Mouse (Mus musculus): Measurements from ENCODE around the gene Camkk2. TPM values are rescaled to one million over a fixed set of nuclear protein-coding genes. Genes with fewer than 3 reads are reported as not detected.

Camkk2 gene
- total RNA-seq, 2 experiments from 2014 or later = 3.0 to 3.9 TPM

- no peak for DNase-seq (ENCODE audit: low spot score)
These were observed 78.9 kb downstream of the Camkk2 start for GRCm38 (mm10) chr5:122700109-122700836.

DNA sequence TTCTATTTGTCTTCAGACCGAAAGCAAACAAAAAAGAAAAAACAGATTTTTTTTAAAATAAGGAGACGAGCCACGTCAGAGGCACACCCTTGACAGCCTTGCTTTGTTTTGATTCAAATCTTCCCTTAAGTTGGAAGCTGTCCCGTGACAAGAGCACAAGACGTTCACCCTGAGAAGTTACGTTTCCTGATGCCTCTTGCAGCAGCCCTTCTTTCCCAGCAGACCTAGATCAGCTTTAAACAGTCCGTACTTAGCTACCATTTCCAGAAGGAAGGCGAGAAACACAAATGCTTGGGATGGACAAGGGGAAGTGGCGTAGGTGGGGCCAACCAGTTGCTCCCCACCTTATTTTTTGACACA lies 80.5 kb downstream of the Camkk2 start:
- DNase-seq (ENCODE audit: low spot score) = peak; percentile 19

DNA sequence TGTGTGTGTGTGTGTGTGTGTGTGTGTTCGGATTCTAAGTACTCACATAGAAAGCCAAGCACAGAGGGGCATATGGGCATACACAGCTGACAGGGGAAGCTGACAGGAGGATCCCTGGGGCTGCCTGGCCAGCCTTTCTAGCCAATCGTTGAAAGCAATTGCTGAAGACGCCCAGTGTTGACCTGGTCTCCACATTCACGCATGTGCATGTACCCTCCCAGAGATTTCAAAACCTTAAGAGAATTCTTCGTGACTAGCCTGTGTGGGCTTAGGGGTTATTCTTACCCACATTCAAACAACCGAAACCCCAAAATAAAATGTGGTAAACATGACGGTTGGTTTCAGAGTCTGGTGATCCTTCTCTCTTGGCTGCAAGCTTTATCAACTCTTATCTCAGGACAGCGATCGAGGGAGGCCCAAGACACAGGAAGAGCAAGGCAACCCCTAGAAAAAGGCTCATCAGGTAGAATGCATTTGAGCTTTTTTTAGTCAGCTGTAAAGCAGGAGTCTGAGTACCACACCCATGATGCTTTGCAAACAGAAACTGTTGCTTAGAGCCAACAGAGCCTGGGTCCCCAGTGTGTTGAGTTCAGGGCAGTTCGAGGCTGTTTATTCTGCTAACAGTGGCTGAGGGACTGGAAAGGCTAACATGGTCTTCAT lies 81.0 kb downstream of the Camkk2 start:
- DNase-seq (ENCODE audit: low spot score) = peak; percentile 28

DNA sequence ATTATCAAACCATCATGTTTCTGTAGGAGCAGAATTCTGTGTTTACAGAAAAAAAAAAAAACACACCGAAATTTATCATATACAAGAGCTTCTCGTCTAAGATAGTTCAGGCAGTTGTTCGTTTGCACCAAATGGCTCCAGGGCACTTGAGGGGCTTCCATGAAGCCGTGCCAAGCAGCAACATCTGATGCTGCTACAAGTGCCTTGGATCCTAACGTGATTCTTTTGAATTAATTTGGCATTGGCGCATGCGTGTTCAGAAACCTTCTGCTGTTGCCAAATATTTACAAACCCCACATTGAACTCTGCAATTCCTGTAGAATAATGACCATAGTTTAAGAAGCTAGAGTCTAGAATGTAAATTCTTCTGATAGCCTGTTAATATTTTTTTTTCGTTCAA lies 83.7 kb downstream of the Camkk2 start:
- no peak for DNase-seq (ENCODE audit: low spot score)

GRCm38 (mm10) chr5:122693431-122694207 lies 85.6 kb downstream of the Camkk2 start:
- no peak for DNase-seq (ENCODE audit: low spot score)

- no peak for DNase-seq (ENCODE audit: low spot score)
These were observed 88.7 kb downstream of the Camkk2 start for GRCm38 (mm10) chr5:122690486-122690885.

DNA sequence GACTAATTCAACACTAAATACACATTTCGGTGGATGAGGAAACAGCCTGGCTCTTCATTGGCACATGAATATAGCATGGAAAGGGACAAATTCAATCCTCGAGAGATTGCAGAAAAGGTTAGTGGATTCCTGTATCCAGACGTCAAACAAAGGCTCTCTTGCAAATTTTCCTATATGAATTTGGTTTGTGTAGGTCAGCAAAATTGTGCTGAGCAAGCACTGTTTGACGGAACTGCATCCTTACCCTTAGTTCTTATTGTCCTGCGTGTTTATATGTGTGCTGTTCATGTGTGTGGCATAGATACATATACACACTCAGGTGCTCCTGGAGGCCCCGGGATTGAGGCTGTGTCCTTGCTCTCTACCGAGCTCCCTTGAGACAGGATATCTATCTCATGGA lies 90.1 kb downstream of the Camkk2 start:
- DNase-seq (ENCODE audit: low spot score) = no peak

DNA sequence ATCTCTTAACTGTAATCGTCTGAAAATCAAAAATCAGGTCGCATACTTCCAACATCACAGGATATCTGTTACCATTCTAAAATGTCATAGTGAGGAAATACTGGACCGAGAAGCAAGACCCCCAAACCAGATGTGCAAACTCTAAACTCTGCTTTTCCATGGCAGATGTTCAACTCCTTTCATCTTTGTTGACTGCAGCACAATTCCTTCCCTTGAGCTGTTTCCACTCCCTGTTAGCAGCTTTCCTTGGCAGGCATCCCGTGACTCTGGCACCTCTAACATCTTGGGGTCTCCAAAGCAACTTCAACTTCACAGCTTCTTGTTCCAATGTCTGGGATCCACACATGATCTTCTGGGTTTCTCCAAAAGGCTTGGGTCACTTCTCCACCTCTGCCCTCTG lies 91.8 kb downstream of the Camkk2 start:
- no peak for DNase-seq (ENCODE audit: low spot score)

GRCm38 (mm10) chr5:122683926-122684325 lies 95.3 kb downstream of the Camkk2 start:
- no peak for DNase-seq (ENCODE audit: low spot score)

DNA sequence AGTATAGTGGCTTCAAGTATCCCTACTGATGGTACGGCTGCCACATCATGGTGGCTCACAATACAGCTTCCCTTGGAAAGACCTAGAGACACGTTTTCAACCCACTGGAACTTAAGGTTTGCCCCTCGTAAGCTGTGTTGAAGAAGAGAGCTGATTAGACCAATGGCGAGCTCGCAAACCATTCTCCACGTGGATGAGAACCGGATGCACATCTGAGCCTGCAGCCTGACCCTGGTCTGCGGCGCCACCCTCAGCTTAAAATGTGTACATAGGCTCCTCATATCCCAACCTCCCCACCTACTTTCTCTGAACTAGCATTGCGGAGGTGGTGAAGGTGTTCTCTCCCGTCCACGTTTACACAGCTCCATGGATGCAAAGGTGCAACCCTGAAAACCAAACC lies 97.9 kb downstream of the Camkk2 start:
- DNase-seq (ENCODE audit: low spot score) = no peak

Small RNA genes lying within 50 kb of the gene (microRNA-seq; reads per million reads assigned to microRNA genes)
- not detected for gene Mir8115

Other genes starting within 250 kb of the Camkk2 start
- 1 to 10 TPM; 3.4 to 4.7 TPM for gene Ift81, start 164.9 kb downstream of the Camkk2 start, total RNA-seq (2021)
- 1 to 10 TPM; 1.3 to 1.5 TPM for gene P2rx7, start 135.5 kb downstream of the Camkk2 start, total RNA-seq (2021)
- gene P2rx4, start 71.9 kb downstream of the Camkk2 start, total RNA-seq (2021) = 1 to 10 TPM; 3.8 to 5.3 TPM
- 100 to 1,000 TPM; 466 to 498 TPM for gene Anapc5, start 41.9 kb upstream of the Camkk2 start, total RNA-seq (2021)
- gene Rnf34, start 70.6 kb upstream of the Camkk2 start, total RNA-seq (2021) = 10 to 100 TPM; 17.6 to 20.7 TPM
- gene Kdm2b, start 210.4 kb upstream of the Camkk2 start, total RNA-seq (2021) = 10 to 100 TPM; 13.1 to 17.1 TPM
- gene Orai1, start 235.7 kb upstream of the Camkk2 start, total RNA-seq (2021) = 10 to 100 TPM; 31.9 to 33.4 TPM